Mouse (Mus musculus) thymus, adult 18-20 months (tissue): ENCODE results near the gene Glg1.
A peak's percentile ranks its signal among the peaks of the same experiment; 100 is the strongest.
"Not testable (repeated sequence)": the region's sequence is repeated elsewhere in the genome, so short reads cannot be mapped to it uniquely, and the experiment has no call there.

Experiments
- DNase-seq, 2 experiments: peaks; one replicate each; pipeline ENCODE4 v3.0.0; 2022; ENCODE audit warnings: mixed read lengths in 2 of 2

The Glg1 gene

DNA sequence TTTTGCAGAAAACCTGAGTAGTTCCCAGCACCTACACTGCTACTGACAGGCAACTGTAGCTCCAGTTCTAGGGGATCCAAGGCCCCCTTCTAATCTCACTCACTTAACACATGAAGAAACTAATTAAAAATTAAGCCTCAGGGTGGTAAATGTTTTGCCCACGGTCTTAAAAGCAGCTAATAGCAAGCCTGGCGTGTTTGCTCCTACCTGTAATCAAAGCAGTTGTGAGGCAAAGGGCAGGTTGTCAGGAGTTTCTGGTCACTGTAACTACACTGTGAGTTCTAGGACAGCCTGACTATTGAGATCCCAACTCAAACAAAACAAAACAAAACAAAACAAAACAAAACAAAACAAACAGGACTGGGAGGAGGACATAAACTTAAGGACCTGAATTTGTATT lies 8.9 kb downstream of the Glg1 start:
- no peak for DNase-seq

DNA sequence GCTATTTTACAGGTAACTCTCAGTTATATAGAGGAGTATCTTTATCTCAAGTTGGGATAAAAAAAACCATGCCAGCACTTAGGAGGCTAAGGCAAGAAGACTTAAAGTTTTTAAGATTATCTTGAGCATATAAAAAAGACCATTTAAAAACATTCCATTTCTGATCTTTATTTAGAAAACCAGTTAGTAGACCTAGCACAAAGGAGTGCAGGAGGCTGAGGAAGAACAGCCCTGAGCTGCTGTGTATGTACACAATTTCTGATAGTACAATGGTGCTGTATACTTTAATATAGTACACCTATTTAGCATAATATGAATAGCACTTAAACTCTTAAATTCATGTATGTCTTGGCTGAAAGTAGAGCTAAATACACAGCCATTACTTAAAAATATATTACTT lies 10.9 kb downstream of the Glg1 start:
- no peak for DNase-seq

DNA sequence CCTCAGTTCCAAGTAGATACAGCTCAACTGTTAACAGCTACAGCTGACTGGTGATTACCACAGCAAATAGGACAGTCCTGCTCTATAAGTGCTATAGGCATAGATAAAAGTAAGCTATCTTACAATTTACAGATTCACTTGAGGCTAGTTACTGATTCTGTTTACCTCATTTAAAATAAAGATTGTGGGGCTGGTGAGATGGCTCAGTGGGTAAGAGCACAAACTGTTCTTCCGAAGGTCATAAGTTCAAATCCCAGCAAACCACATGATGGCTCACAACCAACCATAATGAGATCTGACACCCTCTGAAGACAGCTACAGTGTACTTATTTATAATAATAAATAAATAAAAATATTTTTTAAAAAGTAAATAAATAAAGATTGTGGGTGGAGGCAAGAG lies 12.2 kb downstream of the Glg1 start:
- not testable (repeated sequence) for DNase-seq

DNA sequence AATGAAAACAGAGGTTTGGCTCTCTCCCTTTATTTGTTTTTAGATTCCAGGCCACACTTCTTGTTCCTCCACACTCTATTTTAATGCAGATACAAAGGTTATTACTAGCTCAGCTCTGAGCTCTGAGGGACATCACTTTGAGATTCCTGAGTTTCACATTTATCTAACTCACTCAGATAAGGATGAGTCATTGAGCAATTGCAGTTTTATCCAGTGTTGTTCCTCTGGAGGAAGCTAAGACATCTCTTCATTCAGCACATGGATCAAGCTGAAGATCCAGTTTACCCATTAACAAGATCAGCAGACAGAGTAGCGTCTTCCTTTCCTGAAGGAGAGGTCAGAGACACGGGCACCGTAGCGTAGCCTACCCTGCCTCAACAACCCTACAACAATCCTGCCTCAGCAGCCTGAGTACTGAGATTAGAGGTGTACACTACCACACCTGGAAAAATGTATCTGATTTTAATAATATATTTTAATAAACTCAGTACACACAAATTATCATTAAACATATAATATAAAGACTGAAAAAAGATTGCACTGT lies 12.7 kb downstream of the Glg1 start:
- no peak for DNase-seq

- no peak for DNase-seq
These were observed 21.7 kb downstream of the Glg1 start for GRCm38 (mm10) chr8:111237301-111237700.

DNA sequence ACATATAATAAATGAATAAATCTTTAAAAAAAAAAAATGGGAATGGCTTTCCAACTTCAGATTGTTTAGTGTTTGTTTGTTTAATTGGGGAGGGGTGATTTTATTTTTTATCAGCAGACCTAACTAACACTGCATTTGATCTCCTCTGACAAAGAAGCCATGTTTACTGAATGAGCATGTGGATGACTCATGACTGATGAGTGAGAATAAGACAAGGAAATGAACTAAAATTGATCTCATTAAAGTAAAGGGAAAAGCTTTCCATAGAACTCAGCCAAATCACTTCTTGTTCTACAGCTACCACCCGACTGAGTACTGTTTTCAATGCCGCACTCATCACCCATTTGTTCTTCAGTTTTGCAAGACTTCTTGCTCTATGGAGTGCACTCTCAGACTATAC lies 25.3 kb downstream of the Glg1 start:
- DNase-seq = no peak

DNA sequence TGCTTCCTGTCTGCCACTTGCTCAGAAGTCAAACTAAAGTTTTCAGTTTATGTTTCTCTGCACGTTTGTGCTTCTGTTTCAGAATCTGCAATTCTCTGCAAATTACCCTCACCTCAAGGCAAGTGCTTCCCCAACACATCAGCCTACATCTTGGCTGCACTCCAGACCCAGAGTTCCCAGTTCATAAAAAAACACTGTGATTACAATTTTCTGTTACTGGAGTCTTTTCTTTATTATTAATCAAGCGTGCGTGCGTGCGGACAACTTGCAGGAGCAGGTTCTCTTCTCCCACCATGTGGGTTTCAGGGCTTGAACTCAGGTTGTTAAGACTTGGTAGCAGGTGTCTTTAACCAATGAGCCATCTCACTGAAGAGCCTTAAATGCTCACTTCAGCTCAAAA lies 34.9 kb downstream of the Glg1 start:
- no peak for DNase-seq

GRCm38 (mm10) chr8:111218107-111218506 lies 40.9 kb downstream of the Glg1 start:
- DNase-seq = no peak

GRCm38 (mm10) chr8:111213406-111213805 lies 45.6 kb downstream of the Glg1 start:
- DNase-seq = no peak

DNA sequence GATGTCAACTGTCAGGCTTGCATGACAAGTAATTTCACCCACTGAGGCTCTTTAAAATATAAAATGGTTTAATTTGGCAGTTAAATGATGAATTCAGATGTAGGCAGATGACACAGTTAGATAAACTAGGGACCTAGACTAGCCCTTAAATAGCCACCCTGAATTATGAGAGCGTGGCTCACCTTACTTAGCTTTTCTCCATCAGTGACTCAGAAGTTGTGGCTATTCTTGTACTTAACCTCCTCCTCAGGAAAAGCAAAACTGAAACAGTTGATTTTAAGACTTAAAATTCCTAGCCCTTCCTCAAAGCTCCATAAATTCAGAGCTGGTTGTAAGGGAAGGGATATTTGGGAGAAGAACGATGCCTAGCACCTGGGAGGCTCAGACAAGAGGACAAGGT lies 47.8 kb downstream of the Glg1 start:
- DNase-seq = no peak

- no peak for DNase-seq
These were observed 49.1 kb downstream of the Glg1 start for GRCm38 (mm10) chr8:111209874-111210273.

- no peak for DNase-seq
These were observed 52.7 kb downstream of the Glg1 start for GRCm38 (mm10) chr8:111206321-111206720.

GRCm38 (mm10) chr8:111205033-111205432 lies 54.0 kb downstream of the Glg1 start:
- DNase-seq = no peak

DNA sequence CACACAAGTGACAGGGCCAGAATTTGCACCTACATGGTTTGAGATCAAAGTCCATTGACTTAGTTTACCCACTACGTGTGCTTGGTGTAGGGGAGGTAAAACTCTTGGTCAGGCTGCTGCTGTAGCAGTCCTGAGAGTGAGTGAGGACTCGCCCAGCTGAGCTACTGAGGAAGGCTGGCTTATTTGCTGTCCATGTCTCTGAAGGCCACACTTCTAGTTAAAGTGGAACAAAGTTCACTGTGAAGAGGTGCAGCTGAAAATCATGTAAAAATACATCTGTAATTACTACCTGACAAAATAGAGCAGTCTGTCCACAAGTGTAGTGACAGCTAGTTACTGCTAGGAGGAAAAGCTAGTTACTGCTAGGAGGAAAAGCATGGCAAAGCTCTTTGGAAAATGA lies 55.7 kb downstream of the Glg1 start:
- no peak for DNase-seq

DNA sequence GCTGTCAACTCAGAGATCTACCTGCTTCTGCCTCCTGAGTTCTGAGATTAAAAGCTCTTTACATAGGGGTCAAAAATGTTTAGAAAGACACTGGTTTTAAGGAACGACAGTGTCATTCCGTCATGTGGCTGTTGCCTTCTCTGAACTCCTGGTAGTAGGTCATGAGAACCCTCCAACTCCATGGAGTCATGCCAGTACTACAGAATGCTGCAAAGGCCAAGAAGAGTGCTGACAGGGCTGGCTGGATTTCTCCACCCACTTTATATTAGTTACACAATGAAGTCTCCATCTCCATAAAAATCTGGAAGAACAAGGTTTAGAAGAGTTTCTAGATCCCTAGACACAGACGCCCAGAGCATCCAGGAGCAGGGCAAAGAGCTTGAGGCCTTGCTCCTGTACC lies 61.0 kb downstream of the Glg1 start:
- DNase-seq = no peak

DNA sequence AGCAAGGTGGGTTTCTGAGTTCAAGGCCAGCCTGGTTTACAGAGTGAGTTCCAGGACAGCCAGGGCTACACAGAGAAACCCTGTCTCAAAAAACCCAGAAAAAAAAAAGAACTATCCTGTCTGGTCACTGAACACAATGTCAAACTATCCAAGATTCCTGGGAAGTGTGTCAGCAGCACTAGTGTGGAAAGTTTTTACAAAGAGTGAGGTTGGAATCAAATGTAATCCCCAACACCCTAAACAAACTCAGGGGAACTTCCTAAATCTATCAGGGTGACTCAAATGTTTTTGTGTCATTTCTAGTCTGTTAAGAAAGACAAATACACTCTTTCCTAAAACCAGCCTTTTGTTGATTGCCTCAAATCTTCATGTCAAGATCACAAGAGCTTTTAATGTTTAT lies 62.8 kb downstream of the Glg1 start:
- no peak for DNase-seq

DNA sequence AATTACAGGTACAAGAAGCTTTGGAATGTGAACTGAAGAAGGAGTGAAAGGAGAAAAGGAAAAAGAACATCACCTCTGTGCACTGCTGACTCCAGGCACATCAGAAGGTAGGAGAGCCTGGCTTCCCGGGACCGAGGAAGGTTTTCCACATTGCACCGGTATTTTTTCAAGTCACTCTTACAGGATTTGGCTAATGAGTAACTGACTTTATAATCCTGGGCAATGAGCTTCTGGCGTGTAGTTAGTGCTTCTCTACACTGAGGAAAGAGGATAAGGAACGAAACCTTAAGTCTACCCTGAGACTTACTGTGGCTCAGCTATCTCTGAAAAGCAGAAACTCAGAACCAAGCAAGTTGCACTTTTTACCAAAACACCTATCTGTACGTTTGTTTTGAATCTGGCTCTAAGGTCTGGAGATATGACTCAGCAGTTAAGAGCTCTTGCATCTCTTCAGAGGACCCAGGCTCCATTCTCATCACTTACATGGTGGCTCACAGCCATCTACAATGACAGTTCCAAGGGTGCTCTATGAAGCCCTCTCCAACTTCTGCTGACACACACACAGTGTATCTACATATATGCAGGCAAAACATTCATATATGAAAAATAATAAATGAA lies 70.3 kb downstream of the Glg1 start:
- DNase-seq = no peak

GRCm38 (mm10) chr8:111187470-111187869 lies 71.5 kb downstream of the Glg1 start:
- no peak for DNase-seq

- no peak for DNase-seq
These were observed 73.5 kb downstream of the Glg1 start for GRCm38 (mm10) chr8:111185472-111185947.

DNA sequence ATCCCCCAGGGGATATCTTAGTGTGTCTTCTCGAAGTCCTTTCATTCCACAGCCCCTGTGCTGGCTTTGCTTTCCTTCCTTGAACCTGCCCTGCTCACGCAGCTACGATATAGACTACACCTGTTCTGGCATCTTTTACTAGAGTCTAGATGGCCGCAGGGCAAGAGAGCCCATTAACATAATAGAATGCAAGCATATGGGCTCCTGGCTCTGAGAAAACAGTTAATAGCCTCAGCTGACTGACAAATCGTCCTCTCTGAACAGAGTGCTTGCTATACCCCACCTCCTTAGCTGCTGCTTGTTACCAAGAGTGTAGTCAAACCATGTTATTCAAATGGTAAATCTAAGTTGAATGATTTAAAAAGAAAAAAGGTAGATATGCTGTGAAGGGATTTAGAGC lies 87.4 kb downstream of the Glg1 start:
- no peak for DNase-seq

GRCm38 (mm10) chr8:111157617-111158016 lies 101.4 kb downstream of the Glg1 start:
- peak in 1 of 2 experiments; percentile 15 for DNase-seq

GRCm38 (mm10) chr8:111155721-111156436 lies 103.1 kb downstream of the Glg1 start:
- no peak for DNase-seq

GRCm38 (mm10) chr8:111145460-111146012 lies 113.5 kb downstream of the Glg1 start:
- peak; percentile 87 for DNase-seq

DNA sequence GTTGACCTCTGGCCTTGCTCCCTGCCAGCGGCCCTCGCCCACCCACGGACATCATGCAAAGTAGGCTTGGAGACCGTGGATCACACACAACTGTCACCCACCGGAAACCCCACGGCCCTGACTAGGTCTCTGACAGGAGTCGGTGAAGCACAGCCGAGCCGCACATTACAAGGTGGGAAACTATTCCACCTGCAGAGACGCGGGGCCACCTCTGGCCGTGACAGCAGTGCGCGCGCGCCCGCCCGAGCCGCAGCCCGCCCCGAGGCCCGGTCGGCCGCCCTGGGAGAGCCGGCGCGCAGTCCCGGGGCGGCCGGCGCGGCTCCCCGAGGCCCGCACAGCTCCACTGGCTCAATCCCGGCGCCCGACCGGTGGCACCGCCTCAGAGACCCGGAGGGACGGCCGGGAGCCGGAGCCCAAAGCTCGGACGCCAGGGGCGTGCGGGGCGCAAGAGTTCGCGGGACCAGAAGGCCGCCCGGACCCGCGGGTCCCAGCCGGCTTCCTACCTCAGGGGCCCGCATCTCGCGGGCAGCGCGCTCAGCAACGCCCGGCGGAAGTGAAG lies 114.0 kb downstream of the Glg1 start:
- DNase-seq = peak; percentile 30 to 33
